Mouse (Mus musculus) adrenal gland, adult 8-10 months (tissue): ENCODE measurements around the gene Ssr3. TPM values are rescaled to one million over a fixed set of nuclear protein-coding genes. Genes with fewer than 3 reads are reported as not detected.
"Not testable (repeated sequence)": the region's sequence is repeated elsewhere in the genome, so short reads cannot be mapped to it uniquely, and the experiment has no call there.

ENCODE experiments used
- DNase-seq: peaks from one replicate; pipeline ENCODE4 v3.0.0; 2022
- total RNA-seq, 4 experiments: library from RNA; stranded (reverse); gene quantifications; 2 replicates each; pipeline ENCODE4 v1.2.4; 2022

Gene Ssr3
- 100 to 1,000 TPM; 185 to 212 (median 197) TPM for total RNA-seq

DNA sequence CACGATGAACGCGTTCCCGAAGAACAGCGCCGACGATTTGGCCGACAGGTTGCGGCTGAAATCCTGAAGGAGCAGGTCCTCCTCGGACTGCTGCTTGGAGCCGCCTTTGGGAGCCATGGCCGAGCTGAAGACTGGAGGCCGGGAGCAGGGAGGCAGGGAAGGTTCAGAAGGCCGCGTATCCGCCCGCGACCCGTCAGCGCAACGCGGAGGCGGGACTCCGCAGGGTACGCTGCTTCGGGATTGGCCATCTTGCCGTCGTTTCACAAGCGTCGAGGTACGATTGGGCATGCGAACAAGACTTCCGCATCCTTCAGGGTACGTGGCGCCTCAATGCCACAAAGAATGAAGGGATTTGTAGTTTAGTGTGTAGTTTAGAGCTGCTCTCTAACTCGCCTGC, at the start of gene Ssr3:
Gene Ssr3, minus strand, starts transcription at position 203 of the 397 bp plus-strand sequence.
- peak; percentile 97 for DNase-seq

DNA sequence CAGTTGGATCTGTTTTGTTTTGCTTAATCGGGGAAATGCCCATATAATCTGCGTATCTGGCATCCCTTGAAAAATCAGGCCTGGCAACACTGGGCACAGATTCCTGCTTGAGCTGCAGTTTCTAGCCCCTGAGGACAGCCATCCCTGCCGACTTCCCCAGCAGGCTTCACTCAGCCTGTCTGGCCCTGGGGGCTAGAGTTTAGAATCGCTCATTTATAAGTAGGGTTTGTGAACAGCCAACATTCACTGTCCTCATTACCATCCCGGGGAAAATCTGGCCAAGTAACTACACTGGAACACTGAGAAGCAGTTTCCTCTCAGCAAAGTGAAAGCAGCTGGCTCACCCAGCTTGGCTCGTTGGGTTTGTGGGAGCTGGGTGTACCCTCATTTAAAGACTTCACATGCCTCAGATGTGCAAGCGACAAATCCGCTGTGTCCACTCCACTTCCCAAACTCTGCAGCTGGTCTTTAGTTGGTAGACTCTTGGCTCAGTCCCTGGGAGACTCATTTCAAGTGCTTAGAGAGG, 49.2 kb upstream of the Ssr3 start:
- no peak for DNase-seq

DNA sequence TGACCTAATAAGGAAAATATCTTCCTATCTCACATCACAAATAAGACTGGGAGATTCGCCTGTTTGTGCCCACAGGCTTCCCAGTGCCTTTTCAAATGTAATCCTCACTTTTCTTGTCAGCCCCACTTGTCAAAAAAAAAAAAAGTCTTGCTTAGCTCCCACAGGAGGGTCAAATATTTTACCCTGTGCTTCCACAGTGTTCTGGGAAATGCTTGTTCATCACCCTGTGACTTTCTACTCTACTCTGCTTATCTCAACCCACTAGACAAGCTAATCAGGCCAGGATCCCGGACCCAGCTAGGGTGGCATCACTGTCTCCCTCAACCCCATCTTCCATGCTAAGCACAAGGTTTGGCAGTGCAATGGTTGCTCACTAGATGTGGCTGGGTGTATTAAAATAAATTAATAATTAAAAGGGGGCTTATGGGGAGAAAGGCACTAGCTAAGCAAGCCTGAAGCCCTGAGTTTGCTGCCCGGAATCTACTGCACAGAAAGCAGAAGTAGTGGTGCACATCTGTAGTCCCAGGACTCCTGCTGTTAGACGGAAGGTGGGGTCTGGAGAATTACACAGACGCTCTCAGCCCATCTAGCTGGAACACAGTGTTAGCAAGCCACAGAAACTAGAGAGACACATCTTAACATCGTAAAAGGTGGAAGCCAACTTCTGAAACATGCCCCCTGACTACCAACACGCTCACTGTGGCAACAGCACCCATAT, 46.2 kb upstream of the Ssr3 start:
- no peak for DNase-seq

DNA sequence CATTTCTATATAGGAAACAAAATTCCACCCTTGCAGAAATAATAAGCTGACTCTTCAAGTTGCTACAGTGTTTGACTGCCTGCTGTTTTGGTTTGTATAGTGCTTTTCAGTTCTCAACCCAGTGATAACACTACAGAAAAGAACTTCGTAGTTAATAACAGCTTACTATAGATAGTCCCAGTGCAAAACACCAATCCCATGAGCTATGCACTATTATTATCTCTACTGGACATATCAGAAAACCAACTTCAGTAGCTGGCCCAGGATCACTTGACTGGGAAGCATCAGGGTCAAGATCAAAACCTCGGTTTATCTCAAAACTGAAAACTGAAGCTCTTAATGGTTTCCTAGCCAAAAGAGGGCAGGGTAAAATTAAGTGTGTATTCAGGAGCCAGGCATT, 43.4 kb upstream of the Ssr3 start:
- DNase-seq = no peak

DNA sequence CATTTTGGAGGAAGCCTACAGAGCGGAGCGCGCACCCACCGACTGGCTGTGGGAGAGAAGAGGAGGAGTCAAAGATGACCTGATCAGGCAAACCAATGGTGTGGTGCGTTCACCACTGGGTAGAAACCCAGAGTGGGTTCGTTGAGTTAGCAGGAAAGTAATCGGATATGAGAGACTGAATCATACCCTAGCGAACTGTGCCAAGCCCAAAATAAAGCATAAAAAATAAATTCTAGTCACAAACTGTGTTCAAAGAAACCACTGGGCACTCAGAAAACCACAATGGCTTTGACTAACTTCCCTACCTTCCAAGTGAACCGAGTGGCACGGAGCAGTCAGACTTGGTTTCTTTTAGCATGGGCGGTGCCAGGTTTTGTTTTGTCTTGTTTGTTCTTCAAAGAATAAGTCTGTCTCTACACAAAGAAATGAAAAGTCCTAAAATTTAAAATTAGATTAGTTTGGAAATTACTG, 42.7 kb upstream of the Ssr3 start:
- no peak for DNase-seq

DNA sequence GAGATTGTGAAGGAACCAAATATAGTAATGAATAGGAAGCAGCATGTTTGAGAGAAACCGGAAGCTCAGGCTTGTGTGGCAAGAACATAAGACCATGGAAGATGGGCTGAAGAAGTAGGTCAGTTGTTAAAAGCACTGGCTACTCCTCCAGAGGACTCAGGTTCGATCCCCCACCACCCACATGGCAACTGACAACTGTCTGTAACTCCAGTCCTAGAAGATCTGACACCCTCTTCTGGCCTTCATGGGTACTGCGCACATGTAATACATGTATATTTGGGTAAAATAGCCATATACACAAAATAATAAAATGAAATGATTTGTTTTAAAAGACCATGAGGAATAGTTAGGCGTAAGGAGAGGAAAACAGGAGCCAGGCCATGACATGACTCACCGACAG, 39.8 kb upstream of the Ssr3 start:
- no peak for DNase-seq

DNA sequence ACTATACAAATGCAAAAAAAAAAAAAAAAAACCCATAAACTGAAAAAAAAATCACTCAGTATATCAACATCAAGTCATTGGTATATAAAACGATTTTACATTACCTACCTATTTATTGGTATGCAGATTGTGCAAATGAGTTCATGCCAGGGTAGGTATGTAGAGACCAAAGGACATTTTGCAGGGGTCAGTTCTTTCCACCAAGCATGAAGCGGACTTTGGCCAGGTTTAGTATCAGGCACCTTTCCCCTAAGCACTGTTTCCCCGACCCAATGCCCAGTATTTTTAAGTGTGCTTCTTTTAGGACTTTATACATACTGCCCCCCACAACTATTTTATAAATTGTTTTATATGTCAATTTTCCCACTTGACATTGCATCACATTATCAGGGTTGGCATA, 27.3 kb upstream of the Ssr3 start:
- DNase-seq = no peak

DNA sequence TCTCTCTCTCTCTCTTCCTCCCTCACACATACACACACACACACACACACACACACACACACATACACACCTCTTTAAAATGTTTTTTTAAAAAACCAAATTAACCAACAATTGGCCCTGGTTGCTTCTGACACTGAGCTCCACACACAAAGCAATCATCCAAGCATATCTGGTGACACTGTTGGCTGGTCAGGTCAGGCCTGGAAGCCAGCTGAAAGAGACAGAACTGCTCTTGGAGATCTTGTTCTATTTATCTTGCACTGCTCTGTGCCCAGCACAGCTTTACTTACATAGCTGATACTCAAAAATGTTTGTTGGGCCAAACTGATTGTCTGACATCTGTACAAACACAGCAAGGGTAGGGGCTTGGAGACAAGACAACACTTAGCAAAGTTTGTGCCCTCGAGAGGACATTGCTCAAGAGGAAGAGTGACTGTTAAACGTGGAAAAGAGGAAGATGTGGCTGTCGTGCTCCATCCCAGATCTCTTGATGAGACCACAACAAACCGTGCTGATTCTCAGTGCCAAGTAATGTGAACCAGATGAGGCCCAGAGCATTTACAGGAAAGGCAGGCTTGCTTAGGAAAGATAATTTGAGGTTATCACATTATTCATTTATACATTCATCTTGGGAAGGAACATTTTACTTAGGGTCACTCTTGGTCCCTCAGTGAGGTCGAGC, 25.6 kb upstream of the Ssr3 start:
- no peak for DNase-seq

DNA sequence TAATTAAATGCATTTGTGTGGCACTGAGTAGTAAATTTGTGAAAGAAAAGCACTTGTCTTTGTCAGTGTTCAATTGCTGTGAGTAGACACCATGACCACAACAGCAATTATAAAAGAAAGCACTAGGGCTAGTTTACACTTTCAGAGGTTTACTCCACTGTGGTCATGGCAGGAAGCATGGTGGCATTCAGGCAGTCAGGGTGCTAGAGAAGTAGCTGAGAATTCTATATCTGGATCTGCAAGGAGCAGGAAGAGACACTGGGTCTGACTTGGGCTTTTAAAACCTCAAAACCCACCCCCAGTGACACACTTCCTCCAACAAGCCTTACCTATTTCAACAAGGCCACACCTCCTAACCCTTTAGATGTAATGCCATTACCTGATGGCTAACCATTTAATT, 24.1 kb upstream of the Ssr3 start:
- DNase-seq = no peak

DNA sequence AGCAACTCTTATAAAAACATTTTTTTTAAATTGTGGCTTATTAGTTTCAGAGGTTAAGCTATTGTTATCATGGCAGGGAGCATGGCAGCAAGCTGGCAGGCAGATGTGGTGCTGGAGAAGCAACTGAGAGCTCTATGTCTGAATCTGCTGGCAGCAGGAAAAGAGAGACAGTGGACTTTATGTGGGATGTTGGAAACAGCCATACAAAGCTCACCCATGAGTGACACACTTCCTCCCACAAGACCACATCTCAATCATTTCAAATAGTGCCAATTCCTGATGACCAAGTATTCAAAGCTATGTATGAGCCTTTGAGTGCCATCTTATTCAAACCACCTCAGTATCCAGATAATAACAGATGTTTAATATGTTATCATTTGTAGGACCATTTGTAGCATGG, 15.5 kb upstream of the Ssr3 start:
- no peak for DNase-seq

DNA sequence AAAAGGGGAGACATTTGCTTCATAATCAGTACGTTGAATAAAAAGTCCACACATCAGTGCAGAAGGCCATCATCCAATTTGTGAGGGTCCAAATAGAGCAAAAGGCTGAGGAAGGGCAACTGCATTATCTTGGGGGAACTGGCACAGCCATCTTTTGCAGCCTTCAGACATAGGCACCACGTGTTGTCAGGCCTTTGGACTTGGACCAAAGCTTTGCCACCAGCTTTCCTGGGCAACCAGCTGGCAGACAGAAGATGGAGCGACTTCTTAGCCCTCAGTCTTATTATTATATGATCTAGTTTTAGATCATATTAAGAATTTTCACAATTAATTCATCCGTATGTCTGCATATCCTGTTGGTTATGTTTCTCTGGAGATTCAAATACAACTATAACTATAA, 13.4 kb upstream of the Ssr3 start:
- no peak for DNase-seq

DNA sequence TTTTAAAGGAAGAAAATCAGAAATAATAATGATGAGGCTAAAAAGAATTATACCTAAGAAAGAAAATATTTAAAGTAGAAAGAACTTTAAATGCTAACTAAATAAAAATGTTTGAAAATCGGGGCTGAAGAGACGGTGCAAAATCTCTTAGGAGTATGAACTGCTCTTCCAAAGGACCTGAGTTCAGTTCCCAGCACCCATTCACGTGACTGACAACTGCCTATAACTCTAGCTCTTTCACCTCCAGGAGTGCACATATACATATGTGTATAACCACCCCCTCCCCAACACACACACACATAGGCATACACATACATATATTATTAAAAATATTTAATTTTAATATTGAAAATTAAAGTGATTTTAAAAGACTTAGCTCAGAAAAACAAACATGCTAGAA, 5.1 kb upstream of the Ssr3 start:
- DNase-seq = no peak

DNA sequence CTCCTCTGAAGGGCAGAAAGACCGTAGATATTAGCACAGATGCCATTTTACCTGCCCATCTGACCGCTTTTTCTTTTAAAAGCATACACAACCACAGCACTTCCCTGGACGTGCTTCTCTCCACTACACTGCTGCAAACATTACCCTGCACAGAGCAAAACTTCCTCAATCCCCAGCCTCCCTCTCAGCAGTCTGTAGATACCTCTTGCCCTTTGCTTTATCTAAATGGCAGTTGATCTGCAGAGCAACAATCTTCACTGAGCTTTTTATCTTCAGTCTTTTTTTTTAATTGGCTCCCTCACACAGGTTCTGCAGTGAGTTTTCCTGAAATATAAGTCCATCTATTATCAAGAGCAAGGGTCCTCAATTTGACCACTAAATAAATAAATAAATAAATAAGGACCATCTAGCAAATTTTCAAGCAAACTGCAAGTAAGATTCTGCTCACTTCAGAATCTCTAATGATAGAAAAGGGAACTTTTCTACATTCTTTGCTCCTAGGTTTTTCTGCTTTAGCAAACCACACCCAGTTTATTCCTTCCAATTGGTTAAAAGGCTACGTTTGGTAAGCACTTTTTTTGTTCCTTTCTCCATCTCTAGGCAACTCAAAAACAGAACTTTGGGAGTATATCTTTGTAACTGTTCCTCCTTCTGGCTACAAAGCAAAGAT, 4.5 kb upstream of the Ssr3 start:
- no peak for DNase-seq

DNA sequence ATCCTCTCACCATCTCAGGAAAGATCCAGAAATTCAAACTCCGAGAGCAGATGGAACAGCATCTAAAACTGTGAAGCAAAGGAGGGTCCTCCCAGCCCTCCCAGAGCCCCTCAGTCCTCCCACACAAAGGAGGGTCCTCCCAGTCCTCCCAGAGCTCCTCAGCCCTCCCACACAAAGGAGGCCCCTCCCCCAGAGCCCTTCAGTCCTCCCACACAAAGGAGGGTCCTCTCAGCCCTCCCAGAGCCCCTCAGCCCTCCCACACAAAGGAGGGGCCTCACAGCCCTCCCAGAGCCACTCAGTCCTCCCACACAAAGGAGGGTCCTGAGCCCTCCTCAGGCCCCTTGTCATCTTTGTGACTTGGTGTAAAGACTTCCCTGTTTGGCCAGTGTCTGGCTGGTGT, 2.7 kb upstream of the Ssr3 start:
- not testable (repeated sequence) for DNase-seq

DNA sequence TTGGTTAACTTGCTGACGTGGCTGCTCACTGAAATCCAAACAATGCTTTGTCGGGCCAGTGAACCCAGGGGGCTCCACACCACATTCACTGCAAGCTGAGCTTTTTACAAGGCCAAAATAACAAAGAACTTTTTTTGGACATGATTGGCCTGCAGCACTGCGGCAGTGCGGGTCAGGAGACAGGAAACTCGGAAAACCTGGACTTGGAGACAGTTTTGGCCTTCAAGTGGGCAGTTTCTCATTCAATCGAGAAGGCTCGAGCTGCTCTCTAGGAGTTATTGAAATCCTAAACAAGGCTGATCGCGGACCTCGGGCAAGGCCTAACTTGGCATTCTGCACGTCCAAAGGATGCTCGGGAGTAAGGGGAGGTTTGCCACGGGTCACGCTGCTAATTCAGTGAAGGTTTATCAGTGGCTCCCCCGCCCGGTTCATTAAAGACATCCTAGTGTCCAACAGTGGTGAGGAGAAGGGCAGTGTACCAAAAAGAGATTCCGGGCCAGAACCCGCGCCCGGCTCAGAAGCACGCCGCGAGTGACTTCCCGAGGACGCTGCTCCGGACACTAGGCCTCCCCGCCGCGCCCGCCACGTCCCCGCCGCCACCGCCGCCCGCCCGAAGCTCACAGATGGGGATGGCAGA, 521 bp downstream of the Ssr3 start:
- DNase-seq = peak; percentile 18

DNA sequence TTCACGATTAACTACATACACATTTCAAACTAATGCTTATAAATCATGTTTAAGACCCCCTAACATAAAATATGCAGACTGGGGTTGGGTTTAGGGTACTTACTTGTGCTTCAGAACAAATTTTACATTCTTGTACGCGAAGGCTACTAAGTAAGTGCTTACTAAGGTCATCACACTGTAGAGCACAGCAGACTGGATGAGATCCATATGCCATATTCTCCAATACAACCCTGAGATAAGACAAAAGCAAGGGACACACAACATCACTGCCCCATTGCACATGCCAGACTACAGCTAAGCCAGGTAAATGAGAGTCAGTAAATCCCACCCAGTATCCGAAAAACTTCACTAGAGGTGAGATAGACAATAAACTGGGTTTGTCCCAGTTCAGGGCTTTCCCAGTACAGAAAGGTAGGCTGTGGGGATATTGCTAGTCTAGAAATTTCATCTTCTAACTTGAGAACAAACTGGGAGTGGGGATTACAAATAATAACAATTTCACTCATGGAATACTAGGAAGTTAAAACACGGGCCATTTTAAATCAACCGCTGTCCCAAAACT, 1.1 kb downstream of the Ssr3 start:
- no peak for DNase-seq

DNA sequence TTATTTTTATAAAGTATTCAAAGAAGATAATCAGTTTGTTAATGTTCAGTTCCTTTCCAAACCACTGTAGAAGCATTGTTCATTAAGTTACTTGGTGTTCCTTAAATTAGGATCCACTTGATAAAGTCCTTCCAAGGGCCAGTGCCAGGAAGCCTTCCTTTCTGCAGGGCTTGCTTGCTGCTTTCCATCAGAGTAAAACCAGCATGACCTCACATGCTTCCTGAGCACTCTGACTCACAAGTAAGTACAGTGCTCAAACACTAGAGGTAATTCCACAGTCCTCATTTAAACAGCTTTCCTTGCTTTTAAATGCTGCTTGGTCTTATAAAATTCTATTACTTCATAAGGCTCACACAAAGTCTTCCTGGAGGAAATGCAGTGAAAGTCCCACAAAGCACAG, 6.7 kb downstream of the Ssr3 start:
- DNase-seq = no peak

DNA sequence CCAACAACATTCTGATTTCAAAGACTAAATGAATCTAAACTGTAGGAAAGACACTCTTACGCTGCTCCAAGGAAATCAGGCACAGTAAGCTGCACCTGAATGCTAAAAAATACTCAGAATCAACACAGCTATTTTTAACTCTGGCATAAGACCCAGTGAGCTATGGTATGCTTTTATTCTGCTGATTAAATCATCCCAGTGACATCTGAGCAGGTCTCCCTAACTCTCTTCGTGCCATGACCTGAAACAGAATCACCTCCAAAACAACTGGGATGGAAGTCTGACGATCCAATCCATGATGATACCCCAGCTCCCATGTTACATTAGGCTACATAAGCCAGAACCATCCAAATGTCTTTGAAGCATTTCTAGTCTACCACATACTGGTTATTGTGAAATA, 8.0 kb downstream of the Ssr3 start:
- no peak for DNase-seq

DNA sequence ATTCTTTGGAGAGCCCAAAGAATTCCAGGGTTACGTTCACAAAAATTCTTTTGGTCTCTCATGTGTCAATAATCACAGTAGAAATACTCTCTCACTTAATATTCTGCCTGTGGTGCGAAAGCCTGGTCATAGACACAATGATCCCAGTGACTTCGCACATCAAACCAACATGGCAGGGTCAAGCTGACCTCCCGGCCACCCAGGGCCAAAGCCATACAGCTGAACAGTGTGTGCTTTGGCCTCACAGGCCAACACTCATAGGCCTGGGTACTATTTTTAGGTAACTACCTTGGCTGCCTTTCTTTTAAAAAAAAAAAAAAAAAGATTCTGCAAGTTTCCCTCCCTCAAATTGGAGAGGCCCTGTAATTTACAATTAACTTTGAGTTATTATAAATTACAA, 11.3 kb downstream of the Ssr3 start:
- DNase-seq = no peak

DNA sequence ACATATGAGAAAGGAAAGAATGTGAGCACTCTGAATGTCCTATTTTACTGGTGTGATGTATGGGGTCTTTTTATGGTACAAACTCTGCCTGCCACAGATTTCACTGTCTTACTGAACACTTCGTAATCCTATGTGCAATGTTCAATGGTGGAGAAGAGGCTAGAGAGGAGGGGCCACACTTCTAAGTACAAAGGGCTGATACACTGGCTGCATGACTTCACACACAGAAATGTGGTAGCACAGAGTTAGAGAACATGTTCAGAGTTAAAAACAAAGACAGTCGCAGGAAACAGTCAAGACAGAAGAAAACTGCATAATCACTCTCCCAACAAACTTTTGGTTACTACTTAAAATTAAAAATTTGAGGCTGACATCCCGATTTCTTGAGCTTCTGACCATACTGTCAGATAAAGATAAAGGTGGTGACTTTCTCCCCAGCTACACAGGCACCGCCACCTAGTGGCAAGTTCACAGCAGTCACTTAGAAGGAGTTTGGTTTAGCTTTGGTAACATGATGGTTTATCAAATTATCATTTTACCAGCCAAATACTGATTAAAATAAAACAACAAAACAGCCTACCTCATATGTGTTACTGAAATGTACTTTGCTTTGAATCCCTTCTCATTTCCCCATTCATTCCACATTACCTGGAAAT, 12.4 kb downstream of the Ssr3 start:
- DNase-seq = no peak

DNA sequence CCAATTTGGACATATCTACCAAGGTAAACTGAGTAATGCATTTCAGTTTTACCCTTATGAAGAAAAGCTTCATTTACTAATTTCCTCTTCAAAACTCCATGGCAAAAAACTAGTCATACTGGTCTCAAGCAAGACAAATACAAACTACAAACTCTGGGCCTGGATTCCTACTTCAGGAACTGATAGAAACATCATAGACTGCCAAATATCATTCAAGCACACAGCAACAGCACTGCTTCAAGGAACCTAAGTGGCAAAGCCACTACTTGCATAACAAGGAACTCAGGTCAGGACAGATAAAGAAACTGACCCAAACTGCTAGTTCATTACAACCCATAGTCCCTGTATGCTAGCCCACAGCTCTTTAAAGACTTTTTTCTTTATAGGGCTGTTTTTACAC, 13.7 kb downstream of the Ssr3 start:
- no peak for DNase-seq

DNA sequence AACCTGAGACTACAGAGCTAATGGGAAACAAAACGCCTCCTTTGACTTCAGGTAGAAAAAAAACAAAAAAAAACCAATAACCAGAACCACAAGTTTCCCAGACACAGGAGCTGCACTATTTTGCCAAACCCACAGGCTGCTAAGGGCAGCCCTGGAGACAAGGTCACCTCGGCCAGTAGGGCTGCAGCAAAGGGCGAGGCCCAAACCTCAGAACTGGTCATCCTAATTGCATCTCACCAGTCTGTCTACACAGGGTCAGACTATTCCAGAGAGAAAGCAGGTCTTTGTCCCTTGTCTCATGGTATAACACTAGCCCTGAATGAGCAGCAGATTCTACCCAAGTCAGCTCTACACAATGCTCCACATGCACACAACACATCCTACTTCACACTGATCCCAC, 17.7 kb downstream of the Ssr3 start:
- DNase-seq = no peak
